Mouse (Mus musculus) embryonic facial prominence, embryonic 10.5 days (tissue): Measurements from ENCODE around the gene Gaa. TPM values are rescaled to one million over a fixed set of nuclear protein-coding genes. Genes with fewer than 3 reads are reported as not detected.
A peak's percentile ranks its signal among the peaks of the same experiment; 100 is the strongest.
"Not testable (repeated sequence)": the region's sequence is repeated elsewhere in the genome, so short reads cannot be mapped to it uniquely, and the experiment has no call there.

Experiments
- DNase-seq: peaks from one replicate; pipeline ENCODE4 v3.0.0-alpha.2; 2017; ENCODE audit warnings: low spot score
- H3K27ac ChIP-seq: fragments of 300-500 bp; sonication (generic); replicated peaks from 2 replicates; pipeline ENCODE4 v1.5.1; 2016; ENCODE audit warnings: mild to moderate bottlenecking
- H3K27me3 ChIP-seq: fragments of 300-500 bp; sonication (generic); replicated peaks from 2 replicates; pipeline ENCODE4 v1.6.1; 2016; ENCODE audit warnings: low read depth, mild to moderate bottlenecking; ENCODE audit not compliant: poor library complexity, severe bottlenecking
- H3K36me3 ChIP-seq: fragments of 300-500 bp; sonication (generic); replicated peaks from 2 replicates; pipeline ENCODE4 v1.6.1; 2016; ENCODE audit warnings: mild to moderate bottlenecking, moderate library complexity
- H3K4me1 ChIP-seq: fragments of 300-500 bp; sonication (generic); 2 replicates; pipeline ENCODE4 v1.6.1; 2016
- H3K4me3 ChIP-seq: fragments of 300-500 bp; sonication (generic); 2 replicates; pipeline ENCODE4 v1.5.1; 2016; ENCODE audit warnings: mild to moderate bottlenecking, moderate library complexity
- H3K9me3 ChIP-seq: fragments of 300-500 bp; sonication (generic); 2 replicates; pipeline ENCODE4 v1.6.1; 2016; ENCODE audit warnings: mild to moderate bottlenecking
- WGBS: fragments of 180-500 bp; shearing (Covaris S2); methylation state at CpG from one replicate; pipeline ENCODE4 v1.1.7; 2016; 5-methylcytosine and 5-hydroxymethylcytosine counted together
- polyA plus RNA-seq: library from polyadenylated mRNA; unstranded; fragments of >200 nt; fragmentation: Nextera tagmentation; extraction: Ambion mirVana; gene quantifications from 2 replicates; pipeline ENCODE4 v1.2.1, GENCODE M21; 2016

Gaa gene
- polyA plus RNA-seq, 1 experiment from 2014 or later: 30.8 TPM

DNA sequence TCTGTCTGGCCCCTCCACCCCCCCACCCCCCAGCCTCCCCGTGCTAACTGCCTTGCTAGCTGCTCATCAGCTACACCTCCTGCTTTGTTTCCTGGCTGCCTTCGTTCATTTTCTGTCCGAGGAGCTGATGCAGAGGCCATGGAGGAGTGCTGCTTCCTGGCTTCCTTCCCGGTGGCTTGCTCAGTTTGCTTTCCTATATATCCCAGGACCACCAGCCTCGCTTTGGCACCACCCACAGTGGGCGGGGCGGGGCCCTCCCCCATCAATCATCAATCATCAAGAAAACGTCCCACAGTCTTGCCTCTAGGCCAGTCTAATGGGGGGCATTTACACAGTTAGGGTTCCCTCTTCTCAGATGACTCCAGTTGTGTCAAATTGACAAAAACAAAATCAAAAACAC, 31.3 kb upstream of the Gaa start:
- no peak for DNase-seq
- 46% methylated on average over 8 of the region's 8 CpGs for WGBS
- Histone ChIP-seq H3K4me1 (peaks cover 27% of the 10 kb centered on the region), H3K27me3 (no peaks in the 10 kb centered on the region), H3K27ac (no peak overlapping the region; the same call in 1 of the 2 replicates), H3K36me3 (peaks cover 62% of the 10 kb centered on the region), H3K9me3 (peaks cover 9% of the 10 kb centered on the region; the same call in 1 of the 2 replicates), H3K4me3 (no peak overlapping the region)

DNA sequence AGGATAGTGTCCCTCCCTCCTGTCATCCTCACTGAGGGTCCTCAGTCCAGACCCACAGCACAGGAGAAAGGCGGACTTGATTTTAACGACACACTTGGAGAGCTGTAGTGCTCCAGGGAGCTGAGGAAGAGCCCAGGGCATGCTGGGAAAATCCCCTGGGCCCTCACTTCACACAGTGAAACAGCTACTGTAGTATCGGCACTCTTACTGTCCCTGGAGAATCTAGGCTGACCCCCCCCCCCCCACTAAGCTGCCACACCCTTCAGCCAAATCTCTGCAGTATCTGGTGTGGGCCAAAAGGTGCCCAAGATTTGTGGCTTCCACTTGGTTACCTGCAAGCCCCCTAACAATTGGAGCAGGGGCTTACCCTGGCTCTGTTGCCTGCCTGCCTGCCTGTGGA, 30.7 kb upstream of the Gaa start:
- no peak overlapping the region for H3K4me3 ChIP-seq
- peaks cover 9% of the 10 kb centered on the region; the same call in 1 of the 2 replicates for H3K9me3 ChIP-seq
- H3K27me3 ChIP-seq: no peaks in the 10 kb centered on the region
- H3K27ac ChIP-seq: no peak overlapping the region
- peaks cover 27% of the 10 kb centered on the region for H3K4me1 ChIP-seq
- 62% methylated on average over 3 of the region's 3 CpGs for WGBS
- DNase-seq: no peak
- peaks cover 58% of the 10 kb centered on the region for H3K36me3 ChIP-seq

DNA sequence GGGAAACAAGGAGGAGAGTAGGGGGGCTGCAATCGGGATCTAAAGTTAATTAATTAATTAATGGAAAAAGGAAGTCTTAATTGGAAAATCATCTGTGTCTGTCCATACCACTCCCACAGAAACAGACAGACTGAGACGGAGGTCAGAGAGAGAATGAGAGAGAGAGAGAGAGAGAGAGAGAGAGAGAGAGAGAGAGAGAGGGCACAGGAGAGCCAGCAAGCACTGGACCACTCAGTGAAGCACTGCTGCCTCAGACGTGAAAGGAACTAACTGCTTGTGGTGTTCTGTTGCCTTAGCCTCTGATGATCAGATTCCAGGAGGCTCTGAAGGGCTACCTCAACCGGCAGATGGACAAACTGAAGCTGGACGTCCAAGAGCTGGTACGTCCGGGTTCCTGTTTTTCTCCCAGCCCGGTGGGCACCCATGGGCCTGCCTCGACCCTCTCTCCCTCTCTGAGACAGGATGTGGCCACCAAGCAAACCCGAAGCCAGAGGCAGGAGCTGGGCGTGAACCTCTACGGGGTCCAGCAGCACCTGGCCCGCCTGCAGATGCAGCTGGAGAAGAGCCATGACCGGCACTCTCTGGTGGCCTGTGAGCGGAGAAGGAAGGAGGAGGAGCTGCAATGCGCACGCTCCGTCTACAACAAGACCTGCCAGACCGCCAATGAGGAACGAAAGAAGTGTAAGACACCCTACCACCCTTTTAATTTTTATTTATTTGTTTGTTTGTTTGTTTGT, 30.0 kb upstream of the Gaa start:
- peak overlapping the region; percentile 69; the same call in 1 of the 2 replicates for H3K27ac ChIP-seq

DNA sequence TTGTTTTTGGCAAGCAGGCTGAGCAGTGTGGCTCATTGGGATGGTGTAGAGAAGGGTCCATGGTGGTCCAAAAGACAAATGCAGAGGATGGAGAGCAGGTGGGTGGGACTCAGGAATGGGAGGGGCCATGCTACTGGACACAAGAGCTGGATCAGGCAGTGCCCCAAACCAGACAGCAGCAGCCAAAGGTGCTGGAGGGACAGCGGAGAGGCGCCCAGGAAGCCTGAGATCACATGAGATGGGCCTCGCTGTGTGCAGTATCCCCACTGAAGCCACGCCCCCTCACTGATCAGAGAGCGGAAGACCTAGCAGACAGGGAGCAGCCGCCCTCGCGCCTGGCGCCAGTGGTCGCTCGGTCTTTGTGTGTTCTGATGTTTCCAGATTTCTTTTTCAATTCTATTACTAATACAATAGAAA, 29.4 kb upstream of the Gaa start:
- DNase-seq: peak; percentile 65
- Histone ChIP-seq H3K27me3 (no peaks in the 10 kb centered on the region), H3K36me3 (peaks cover 61% of the 10 kb centered on the region), H3K4me1 (peaks cover 27% of the 10 kb centered on the region), H3K9me3 (peaks cover 9% of the 10 kb centered on the region; the same call in 1 of the 2 replicates), H3K27ac (peak overlapping the region; percentile 69), H3K4me3 (peak overlapping the region; percentile 51)
- 17% methylated on average over 11 of the region's 11 CpGs for WGBS

More for the DNA sequence above, 30.0 kb upstream of the Gaa start:
- peaks cover 57% of the 10 kb centered on the region for H3K36me3 ChIP-seq
- peaks cover 9% of the 10 kb centered on the region; the same call in 1 of the 2 replicates for H3K9me3 ChIP-seq
- no peaks in the 10 kb centered on the region for H3K27me3 ChIP-seq
- H3K4me3 ChIP-seq: peak overlapping the region; percentile 51
- DNase-seq: peak; percentile 53
- H3K4me1 ChIP-seq: peaks cover 27% of the 10 kb centered on the region
- WGBS: 30% methylated on average over 20 of the region's 20 CpGs

DNA sequence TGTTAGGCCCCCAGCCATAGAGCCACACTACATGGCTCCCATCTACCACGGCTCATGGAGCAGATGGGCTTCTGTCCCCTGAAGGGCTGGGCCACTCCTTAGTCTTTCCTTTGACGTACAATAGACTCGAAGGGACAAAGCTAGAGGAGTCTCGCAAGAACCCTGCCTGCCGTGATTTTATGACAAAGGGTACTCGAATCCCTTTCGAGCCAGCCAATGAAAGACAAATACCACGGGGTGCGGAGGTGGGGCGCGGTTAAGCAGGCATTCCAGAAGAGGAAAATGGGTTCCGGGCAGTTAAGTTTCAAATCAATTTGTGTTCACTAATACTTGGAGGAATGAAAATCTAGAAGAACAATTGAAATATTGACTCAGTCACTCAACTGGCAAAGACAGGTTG, 28.2 kb upstream of the Gaa start:
- Histone ChIP-seq H3K27ac (no peak overlapping the region), H3K4me1 (peaks cover 27% of the 10 kb centered on the region), H3K27me3 (no peaks in the 10 kb centered on the region), H3K4me3 (no peak overlapping the region), H3K36me3 (peaks cover 57% of the 10 kb centered on the region), H3K9me3 (peaks cover 6% of the 10 kb centered on the region; the same call in 1 of the 2 replicates)
- DNase-seq: no peak
- 93% methylated on average over 12 of the region's 12 CpGs for WGBS

DNA sequence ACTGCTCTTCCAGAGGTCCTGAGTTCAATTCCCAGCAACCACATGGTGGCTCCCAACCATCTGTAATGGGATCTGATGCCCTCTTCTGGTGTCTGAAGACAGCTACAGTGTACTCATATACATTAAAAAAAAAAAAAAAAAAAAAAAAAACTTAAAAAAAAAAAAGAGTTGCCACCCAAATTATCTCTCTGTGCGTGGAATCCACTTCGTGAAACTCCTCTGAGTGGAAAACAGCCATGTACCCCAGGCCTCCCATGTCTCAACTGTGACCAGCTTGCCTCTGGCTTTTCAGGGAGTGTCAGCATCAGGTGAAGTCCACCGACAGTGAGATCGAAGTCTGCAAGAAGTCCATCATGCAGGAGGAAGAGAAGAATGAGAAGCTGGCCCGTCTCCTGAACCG, 22.1 kb upstream of the Gaa start:
- H3K9me3 ChIP-seq, H3K4me3 ChIP-seq, H3K27ac ChIP-seq, DNase-seq, H3K27me3 ChIP-seq: not testable (repeated sequence)
- 90% methylated on average over 6 of the region's 6 CpGs for WGBS
- H3K4me1 ChIP-seq: peaks cover 15% of the 10 kb centered on the region
- peaks cover 32% of the 10 kb centered on the region for H3K36me3 ChIP-seq

DNA sequence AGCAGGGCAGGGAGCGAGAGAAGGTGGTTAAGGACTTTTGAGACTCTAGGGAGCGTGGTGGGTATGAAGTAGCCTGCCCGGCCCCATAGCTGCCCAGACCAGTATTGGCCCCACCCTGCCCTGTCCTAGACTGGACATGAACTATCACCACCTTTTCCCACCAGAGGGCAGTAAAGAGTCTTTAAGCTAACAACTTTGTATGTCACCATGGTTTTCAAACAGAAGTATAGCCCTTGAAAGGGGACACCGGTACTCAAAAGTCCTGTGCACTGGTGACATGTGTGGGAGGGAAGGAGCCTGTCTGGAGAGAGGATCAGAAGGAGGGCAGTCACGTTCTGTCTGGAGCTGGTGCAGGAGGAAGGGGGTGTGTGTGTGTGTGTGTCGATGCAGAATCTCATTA, 18.7 kb upstream of the Gaa start:
- Histone ChIP-seq H3K4me1 (peaks cover 45% of the 10 kb centered on the region), H3K4me3 (no peak overlapping the region), H3K27ac (no peak overlapping the region), H3K9me3 (no peaks in the 10 kb centered on the region), H3K27me3 (peaks cover 9% of the 10 kb centered on the region; the same call in 1 of the 2 replicates), H3K36me3 (peaks cover 5% of the 10 kb centered on the region; the same call in 1 of the 2 replicates)
- peak; percentile 69 for DNase-seq
- WGBS: 36% methylated on average over 6 of the region's 6 CpGs

DNA sequence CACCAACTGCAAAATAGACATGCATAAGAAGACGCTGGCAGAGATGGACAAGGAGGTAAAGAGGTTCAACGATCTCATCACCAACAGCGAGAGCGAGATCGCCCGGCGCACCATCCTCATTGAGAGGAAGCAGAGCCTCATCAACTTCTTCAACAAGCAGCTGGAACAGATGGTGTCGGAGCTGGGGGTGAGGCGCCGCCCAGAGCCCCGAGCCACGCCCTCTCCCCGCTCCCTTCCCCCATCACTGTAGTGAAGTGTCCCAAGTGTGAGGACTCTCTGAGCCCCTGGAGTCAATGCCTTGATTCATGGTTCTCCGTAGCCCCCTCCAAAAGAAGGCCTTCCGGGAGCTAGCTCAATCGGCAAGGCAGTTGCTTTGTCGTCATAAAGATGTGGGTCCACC, 16.7 kb upstream of the Gaa start:
- 67% methylated on average over 17 of the region's 17 CpGs for WGBS
- Histone ChIP-seq H3K4me1 (peaks cover 41% of the 10 kb centered on the region), H3K27me3 (peaks cover 9% of the 10 kb centered on the region; the same call in 1 of the 2 replicates), H3K4me3 (no peak overlapping the region), H3K27ac (no peak overlapping the region), H3K9me3 (no peaks in the 10 kb centered on the region), H3K36me3 (no peaks in the 10 kb centered on the region)
- DNase-seq: no peak

DNA sequence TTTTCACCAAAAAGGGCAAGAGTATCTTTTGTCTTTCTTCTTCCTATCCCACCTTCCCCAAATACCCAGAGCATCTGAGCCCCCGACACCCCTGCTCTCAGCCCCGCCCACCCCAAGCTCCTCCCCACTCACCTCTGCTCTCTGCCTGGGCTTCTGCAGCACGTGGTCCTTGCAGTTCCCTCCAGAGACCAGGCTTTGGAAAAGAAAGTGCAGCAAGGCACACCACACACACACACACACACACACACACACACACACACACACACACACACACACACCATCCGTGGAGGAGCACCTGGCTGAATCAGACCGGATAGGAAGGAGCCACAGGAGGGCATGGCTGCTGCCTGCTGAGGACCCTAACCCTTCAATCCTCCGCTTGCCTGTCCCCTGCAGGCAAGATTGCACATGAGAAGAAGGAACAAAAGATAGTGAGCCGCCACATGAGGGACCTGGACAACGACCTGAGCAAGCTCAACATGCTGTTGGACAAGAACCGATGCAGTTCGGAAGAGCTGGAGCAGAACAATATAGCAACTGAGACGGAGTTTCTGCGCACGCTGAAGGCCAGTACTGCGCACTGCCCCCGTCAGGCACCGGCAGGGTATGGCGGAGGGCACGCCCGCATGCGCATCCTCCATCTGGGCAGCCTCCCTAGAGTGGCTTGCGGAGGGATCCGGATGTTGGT, 14.7 kb upstream of the Gaa start:
- no peaks in the 10 kb centered on the region for H3K9me3 ChIP-seq
- H3K27ac ChIP-seq: peak overlapping the region; percentile 84
- H3K4me3 ChIP-seq: peak overlapping the region; percentile 49
- peak; percentile 84 for DNase-seq
- no peaks in the 10 kb centered on the region for H3K36me3 ChIP-seq
- H3K4me1 ChIP-seq: peaks cover 50% of the 10 kb centered on the region
- peaks cover 9% of the 10 kb centered on the region; the same call in 1 of the 2 replicates for H3K27me3 ChIP-seq
- WGBS: 6% methylated on average over 22 of the region's 22 CpGs

DNA sequence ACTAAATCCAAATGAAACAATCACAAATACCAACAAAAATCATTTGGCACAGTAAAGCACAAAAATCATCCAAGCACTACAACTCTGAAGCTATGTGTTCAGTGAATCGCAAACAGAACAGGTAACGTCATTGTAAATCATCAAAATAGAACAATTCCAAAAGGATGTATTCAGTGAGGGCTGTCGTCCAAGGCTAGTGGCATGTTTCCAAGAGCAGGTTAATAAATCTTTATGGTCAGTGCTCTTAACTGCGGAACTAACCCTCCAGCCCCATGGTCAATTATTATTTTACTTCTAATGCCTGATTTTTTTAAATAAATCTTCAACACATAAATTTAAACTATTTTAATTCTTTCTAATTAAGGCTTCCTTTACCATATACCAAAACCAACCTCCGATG, 11.1 kb upstream of the Gaa start:
- H3K4me1 ChIP-seq: peaks cover 37% of the 10 kb centered on the region
- 92% methylated on average over 5 of the region's 5 CpGs for WGBS
- not testable (repeated sequence) for DNase-seq, H3K27ac ChIP-seq, H3K27me3 ChIP-seq, H3K4me3 ChIP-seq, H3K9me3 ChIP-seq
- H3K36me3 ChIP-seq: peaks cover 20% of the 10 kb centered on the region

DNA sequence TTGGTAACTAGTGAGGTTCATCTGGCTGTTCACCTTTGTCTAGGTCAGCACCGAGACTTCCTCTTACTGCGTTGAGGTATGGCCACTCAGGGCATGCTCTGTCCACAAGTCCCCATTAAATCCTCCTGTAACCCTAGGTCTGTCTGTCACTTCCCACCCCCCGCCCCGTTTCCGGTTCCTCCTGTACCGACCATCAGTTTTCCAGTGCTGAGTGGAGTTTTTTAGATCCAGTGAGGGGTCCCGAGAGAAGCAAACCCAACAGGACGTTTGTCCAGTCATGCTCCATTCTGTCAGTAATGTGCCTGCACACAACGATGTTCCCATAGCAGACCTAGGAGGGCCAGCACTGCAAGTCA, 9.5 kb upstream of the Gaa start:
- no peaks in the 10 kb centered on the region for H3K9me3 ChIP-seq
- no peaks in the 10 kb centered on the region for H3K27me3 ChIP-seq
- peak overlapping the region; percentile 45 for H3K4me3 ChIP-seq
- no peak for DNase-seq
- peaks cover 21% of the 10 kb centered on the region for H3K4me1 ChIP-seq
- H3K36me3 ChIP-seq: peaks cover 35% of the 10 kb centered on the region
- WGBS: 65% methylated on average over 9 of the region's 9 CpGs
- peak overlapping the region; percentile 60; the same call in 1 of the 2 replicates for H3K27ac ChIP-seq

DNA sequence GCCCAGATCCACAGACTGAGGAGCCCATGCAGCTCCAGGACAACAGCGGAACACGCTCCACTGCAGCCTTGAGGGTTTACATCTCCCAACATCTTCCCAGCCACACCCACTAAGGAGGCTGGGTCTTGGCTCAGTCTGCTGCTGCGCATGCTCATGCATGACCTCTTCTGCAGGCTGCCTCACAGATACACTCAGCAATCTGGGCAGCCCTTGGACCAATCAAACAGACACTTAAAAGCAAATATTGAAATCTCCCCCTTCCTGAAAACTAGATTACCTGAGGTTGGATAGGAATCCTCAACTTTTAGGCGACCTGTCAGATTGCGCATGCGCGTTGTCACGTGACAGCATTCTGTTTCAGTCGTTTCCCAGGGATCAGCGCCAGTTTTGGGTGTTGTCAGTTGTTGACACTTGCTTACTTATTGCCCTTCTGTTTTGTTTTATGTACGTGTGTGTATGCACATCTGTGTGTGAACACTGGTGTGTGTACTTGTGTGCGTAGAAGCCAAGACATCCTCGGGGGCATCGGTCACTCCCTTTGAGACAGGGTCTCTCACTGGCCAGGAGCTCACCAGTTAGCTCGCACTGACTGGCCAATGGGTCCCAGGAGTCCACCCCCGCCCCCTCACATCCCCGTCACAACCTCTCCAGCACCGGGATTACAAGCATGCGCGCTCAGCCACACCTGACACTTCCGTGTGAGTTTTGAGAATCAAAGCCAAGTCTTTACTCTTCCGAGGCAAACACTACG, 8.9 kb upstream of the Gaa start:
- Histone ChIP-seq H3K27me3 (no peaks in the 10 kb centered on the region), H3K9me3 (no peaks in the 10 kb centered on the region), H3K4me3 (peak overlapping the region; percentile 45), H3K36me3 (peaks cover 37% of the 10 kb centered on the region), H3K4me1 (peaks cover 16% of the 10 kb centered on the region), H3K27ac (peak overlapping the region; percentile 60; the same call in 1 of the 2 replicates)
- DNase-seq: peak; percentile 55
- WGBS: 67% methylated on average over 23 of the region's 23 CpGs
